Mouse (Mus musculus) telencephalon, adult 2 months (tissue): ENCODE measurements around the gene Zc3h10.
A peak's percentile ranks its signal among the peaks of the same experiment; 100 is the strongest.
"Not testable (repeated sequence)": the region's sequence is repeated elsewhere in the genome, so short reads cannot be mapped to it uniquely, and the experiment has no call there.

Experiments used
- DNase-seq: peaks from one replicate; pipeline ENCODE4 v3.0.0-alpha.2; 2011; ENCODE audit warnings: low read depth, low spot score

Zc3h10 gene

DNA sequence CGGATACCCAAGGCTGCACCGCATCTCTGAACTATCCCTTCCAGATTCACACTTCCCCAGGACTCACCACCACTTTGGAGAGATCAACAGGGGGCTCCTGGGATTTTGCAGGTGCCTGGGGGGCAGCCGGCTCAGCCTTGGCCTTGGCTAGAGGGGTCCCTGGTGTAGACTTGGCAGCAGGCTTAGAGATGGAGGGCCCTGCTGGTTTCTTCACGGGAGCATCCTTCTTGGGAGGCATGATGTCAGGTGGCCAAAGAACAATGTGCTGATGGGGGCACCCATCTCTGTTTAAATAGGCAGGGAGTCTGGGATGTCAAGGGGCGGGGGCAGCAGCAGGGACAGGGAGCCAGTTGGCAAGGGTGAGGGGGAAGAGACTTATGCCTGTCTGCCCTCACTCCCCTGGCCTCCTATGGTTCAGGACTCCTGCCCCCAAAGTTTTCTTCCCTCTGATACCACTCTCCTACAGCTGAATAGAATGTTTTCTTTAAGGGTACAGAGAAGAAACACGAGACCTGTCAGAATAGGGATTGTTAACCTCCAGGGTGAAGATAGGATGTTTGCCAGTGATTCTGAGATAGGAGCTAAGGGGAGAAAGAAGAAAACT lies 50.3 kb downstream of the Zc3h10 start:
- no peak for DNase-seq

DNA sequence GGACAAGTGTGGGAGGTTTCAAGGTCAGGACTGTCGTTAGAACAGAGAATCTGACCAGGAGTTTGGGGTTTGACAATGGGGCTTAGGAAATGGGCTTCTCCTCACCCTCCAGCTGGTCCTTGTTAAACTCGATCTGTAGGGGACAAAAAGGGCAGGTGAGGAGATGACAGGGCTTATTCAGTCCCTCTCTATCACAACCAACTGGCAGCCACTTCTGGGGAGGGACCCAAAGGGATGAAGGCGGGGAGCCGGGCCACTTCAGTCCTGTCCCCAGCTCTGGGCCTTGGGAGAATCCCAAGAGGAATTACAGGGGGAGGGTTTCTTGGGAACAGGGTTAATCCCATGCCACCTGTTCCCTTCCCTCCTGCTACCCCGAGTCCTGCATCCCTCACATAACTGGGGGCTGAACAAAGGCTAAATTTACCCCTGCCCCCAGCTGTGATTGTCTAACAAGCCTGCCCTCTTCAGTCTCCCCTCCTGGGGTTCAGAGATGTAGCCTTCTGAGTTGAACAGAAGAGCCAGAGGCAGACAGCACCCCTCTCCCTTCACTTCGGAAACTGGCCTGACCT lies 51.0 kb downstream of the Zc3h10 start:
- no peak for DNase-seq

DNA sequence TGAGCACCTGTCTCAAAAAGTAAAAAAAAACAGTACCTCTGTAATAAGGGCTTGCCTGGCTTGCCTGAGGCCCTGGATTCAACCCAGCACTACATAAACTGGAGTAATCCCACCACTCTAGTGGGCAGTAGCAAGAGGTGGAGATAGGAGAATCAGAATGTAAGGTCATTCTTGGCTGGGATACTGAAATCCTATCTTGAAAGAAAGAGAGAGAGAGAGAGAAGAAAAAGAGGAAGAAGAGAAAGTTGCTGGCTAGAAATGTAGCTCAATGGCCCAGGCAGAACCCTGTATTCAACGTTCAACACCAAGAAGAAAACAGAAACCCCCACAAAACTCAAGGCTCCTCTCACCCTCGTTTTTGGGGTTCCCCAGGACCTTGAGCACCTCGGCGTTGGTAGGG lies 51.7 kb downstream of the Zc3h10 start:
- DNase-seq, result no peak

DNA sequence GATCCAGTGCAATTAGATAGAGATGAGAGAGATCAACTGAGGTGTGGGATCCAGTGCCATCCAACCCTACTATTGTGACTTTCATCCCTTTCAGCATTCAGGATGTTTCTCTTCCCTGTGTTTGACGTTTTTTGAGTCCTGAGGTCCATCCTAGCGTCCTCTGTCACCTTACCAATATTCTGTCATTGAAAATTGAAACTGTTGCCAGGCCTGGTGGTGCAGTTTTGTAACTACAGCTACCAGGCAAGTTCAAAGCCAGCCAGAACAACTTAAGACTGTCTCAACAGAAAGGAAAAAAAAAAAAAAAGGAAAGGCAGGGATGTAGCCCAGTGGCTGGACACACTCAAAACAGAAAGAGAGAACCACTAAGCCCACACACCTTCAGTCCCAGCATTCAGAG lies 52.3 kb downstream of the Zc3h10 start:
- DNase-seq, result no peak

DNA sequence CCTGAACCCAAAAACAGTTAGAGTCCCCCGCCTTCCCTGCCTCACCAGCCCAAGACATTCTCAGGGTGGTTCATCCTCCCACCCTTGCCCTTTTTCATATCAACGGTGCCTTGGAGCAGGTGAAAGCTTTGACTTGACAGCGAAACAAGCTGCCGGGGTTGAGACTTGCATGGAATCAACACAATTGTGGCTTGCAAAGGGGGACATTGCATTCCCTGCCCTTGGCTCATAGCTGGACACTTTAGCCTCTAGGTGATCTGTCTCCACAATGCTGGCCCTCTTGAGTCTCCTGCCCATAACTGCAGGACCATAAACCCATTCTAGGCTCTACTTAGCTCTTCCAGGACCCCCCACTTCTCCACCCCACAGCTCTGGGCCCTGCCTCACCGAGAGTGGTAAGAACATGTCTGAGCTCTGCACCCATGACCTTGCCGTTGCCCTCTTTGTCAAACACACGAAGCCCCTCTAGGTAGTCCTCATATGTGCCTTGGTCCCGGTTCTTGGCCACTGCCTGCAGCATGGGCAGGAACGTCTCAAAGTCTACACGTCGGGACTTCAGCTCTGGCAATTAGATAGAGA lies 52.8 kb downstream of the Zc3h10 start:
- no peak for DNase-seq

DNA sequence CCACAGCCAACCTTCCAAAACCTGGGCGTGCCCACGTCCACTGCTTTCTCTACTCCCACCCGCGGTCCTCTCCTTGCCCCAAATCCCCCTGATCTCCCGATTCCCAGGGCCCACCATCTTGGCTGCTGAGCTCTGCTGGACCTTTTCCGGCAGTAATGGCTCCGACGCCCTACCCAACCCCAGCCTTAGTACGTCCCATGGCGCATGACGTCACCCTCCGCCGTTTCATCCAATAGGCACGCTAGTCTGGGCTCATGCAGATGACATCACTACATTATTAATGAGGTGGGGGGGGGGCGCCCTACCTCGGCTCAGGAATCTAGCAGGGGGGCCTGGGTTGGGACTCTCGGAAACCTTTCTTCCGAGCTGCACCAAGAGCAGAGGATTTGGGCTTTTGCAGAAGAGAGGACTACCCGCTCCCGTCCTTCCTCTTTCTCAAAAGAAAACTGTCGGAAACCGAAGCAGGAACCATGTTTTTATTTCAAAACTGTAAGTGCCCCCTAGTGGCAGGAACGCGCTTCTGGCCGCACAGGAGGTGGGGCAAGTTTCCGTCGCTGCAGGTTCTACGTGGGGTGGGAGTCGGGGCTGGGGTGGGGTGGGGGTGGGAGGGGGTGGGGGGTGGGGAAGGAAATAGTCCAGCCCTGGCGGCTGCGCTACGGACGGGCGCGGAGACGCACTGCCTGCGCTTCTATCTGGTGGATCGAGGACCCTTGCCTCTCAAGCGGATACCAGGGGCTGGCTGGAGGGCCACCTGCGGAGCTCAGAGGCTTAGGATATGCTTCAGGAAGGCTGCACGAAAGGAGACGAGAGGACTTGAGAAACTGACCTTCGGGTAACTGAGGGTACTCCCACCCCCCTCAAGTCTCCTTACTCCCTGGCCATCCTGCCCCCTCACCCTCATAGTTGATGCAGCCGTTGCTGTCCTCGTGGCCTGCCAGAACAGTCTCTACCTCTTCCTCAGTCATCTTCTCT lies 53.6 kb downstream of the Zc3h10 start, which contains the start of gene Myl6:
TSS of gene Myl6 (minus strand) at position 451 of the 972 bp plus-strand sequence.
- DNase-seq, result peak; percentile 98

DNA sequence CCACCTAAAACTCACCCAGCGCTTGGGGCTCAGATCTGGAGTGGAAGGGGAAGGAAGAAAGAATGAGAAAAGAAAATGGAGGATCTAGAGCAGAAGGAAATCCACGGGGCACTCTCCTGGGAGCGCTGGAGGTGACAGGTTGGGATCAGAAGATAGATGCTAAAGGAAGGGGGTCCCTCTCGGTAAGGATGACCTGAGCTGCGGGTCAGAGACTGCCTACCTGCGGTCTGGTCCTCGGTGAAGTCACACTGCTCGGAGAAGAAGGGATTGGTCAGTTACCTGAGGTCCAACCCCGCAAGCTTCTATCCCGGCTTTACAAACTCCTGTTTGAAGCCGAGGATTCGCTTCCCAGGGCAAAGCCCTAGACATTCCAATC lies 54.3 kb downstream of the Zc3h10 start:
- DNase-seq, result no peak

DNA sequence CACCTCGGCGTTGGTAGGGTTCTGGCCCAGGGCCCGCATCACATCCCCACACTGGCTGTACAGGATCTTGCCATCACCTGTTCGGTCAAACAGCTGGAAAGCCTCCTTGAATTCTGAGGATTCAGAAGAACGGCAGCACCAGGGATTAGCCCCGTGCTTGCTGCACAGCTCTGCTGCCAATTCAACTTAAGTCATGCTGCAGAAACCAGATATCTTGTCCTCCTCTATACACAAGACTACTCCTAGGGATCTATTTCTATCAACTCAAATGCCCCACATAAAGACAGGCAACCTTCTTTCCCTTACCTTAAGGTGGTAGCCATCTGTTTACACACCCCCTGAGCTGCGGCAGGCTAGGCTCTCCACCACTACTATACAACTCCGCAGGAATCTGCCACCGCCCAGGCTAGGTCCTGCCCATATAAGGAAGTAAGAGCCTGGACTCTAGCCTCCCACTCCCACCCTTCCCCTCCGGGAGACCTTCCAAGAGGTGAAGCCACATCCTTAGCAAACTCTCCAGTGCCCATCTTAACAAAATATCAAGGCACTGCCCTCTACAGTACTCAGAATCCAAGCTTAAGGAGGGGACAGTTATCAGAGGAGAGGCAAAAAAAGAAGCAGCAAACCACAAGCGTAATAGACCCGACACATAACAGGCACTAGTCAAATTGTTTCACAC lies 54.8 kb downstream of the Zc3h10 start:
- DNase-seq, result no peak

DNA sequence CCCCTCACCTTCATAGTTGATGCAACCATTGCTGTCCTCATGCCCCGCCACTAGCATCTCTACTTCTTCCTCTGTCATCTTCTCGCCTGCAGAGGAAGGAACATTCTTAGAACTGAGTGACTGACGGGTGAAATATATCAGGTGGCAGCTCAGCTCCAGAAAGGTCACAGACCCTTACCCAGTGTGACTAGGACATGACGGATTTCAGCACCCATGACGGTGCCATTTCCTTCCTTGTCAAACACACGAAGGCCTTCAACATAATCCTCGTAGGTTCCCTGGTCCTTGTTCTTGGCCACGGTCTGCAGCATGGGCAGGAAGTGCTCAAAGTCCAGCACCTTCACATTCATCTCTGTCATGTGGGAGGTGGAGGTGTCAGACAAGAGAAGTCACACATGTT lies 55.5 kb downstream of the Zc3h10 start:
- not testable (repeated sequence) for DNase-seq
